In genomic region chr11:74734917-74735316, GRCm38 (mm10) we compare ENCODE assay signal across 9 mouse cellular contexts. TPM values are rescaled to one million over a fixed set of nuclear protein-coding genes. Genes with fewer than 3 reads are reported as not detected.
DNase-seq lines count a peak whose midpoint lies in the region; ATAC-seq lines count a peak whose summit lies in the region.
"Had no signal": no experiment of that assay in that cellular context is flagged by ENCODE, and none has a peak within 500 bp of the region (broad histone marks: within the 10 kb centered on the region; RNA-seq: fewer than 3 reads in every experiment).

No protein-coding gene starts in this region.

- 19% methylated on average over 7 of the region's 7 CpGs for WGBS in midbrain, embryonic 11.5 days

- DNase-seq in heart, adult 11 months, result peak; percentile 43
- no peak for DNase-seq in heart, adult 18-20 months
- peak; percentile 92 for DNase-seq in brain, adult 2 months (ENCODE audit: low read depth, low spot score)
- peak; percentile 15 to 28 for DNase-seq in frontal cortex, postnatal 10 days (ENCODE audit: low spot score in 2 of 2)
- DNase-seq in midbrain, embryonic 11.5 days (ENCODE audit: low spot score, missing footprints), result no peak
- DNase-seq in kidney, postnatal 36 days, result no peak
- DNase-seq in yolk sac, embryonic 10.5 days (ENCODE audit: low spot score), result no peak
- DNase-seq in lung, adult 18-20 months, result no peak

- peak overlapping the region; percentile 4; the same call in 1 of the 2 replicates for H3K4me2 ChIP-seq in midbrain, embryonic 11.5 days

- ATAC-seq in midbrain, embryonic 11.5 days (ENCODE audit: low FRiP score), result no peak
- ATAC-seq: lung, postnatal 0 days had no signal

- H3K27me3 ChIP-seq in midbrain, embryonic 11.5 days (ENCODE audit: control insufficient read depth, insufficient read depth, low read length), result no peaks in the 10 kb centered on the region

- no peaks in the 10 kb centered on the region for H3K9me3 ChIP-seq in midbrain, embryonic 11.5 days (ENCODE audit: control insufficient read depth, low read length)

- H3K36me3 ChIP-seq in midbrain, embryonic 11.5 days (ENCODE audit: control insufficient read depth, insufficient read depth, low read length), result no peaks in the 10 kb centered on the region

- H3K9ac ChIP-seq in midbrain, embryonic 11.5 days (ENCODE audit: low read length), result no peak overlapping the region

- peaks cover 6% of the 10 kb centered on the region; the same call in 1 of the 2 replicates for H3K4me1 ChIP-seq in midbrain, embryonic 11.5 days (ENCODE audit: control insufficient read depth, insufficient read depth, low read length)

- H3K4me3 ChIP-seq in midbrain, embryonic 11.5 days (ENCODE audit: low read depth, low read length), result no peak overlapping the region

- no peak overlapping the region for H3K27ac ChIP-seq in midbrain, embryonic 11.5 days (ENCODE audit: low read depth, low read length)

RNA-seq across cellular contexts. Expression of gene Pafah1b1, which starts 10.4 kb away (rescaled TPM):
- 100 to 1,000 TPM; 195 to 223 TPM for total RNA-seq in heart, adult 18-20 months (2021)
- 103 and 112 TPM in 2 replicates for polyA plus RNA-seq in midbrain, embryonic 11.5 days (2014; fragmentation: Nextera tagmentation; extraction: Ambion mirVana)

RNA-seq across cellular contexts. Expression of gene Mettl16, which starts 35.7 kb away (rescaled TPM):
- total RNA-seq in heart, adult 18-20 months (2021), result 10 to 100 TPM; 16.4 to 17.3 TPM
- polyA plus RNA-seq in midbrain, embryonic 11.5 days (2014; fragmentation: Nextera tagmentation; extraction: Ambion mirVana), result 48.5 and 51.8 TPM in 2 replicates

Comparison
In these comparisons a context has a peak if more than half of its experiments do, and no peak if none do; other contexts are left out.
1. DNase-seq: peak in heart, adult 11 months (single experiment), brain, adult 2 months (single experiment) and frontal cortex, postnatal 10 days (2 of 2); none in heart, adult 18-20 months (0 of 2), midbrain, embryonic 11.5 days (single experiment), kidney, postnatal 36 days (0 of 2), yolk sac, embryonic 10.5 days (single experiment) and lung, adult 18-20 months (0 of 2).